Mouse (Mus musculus): ENCODE data around the gene H1foo. TPM values are rescaled to one million over a fixed set of nuclear protein-coding genes. Genes with fewer than 3 reads are reported as not detected.

H1foo gene
- polyA plus RNA-seq (2017; shearing (Covaris generic)) = not detected

GRCm38 (mm10) chr6:115944638-115945037 lies at the start of gene H1foo:
H1foo (plus strand) TSS chr6:115944938.
- ATAC-seq = no peak

GRCm38 (mm10) chr6:115896346-115896745 lies 48.4 kb upstream of the H1foo start:
- no peak for ATAC-seq

GRCm38 (mm10) chr6:115897117-115897516 lies 47.6 kb upstream of the H1foo start:
- no peak for ATAC-seq

- peak; percentile 78 for ATAC-seq
Observed at GRCm38 (mm10) chr6:115897926-115898520, 46.7 kb upstream of the H1foo start.

- ATAC-seq = peak; percentile 37
Observed at GRCm38 (mm10) chr6:115901062-115901461, 43.7 kb upstream of the H1foo start.

GRCm38 (mm10) chr6:115901489-115901931 lies 43.2 kb upstream of the H1foo start:
- ATAC-seq = no peak

- no peak for ATAC-seq
Observed at GRCm38 (mm10) chr6:115902545-115902944, 42.2 kb upstream of the H1foo start.

- no peak for ATAC-seq
Observed at GRCm38 (mm10) chr6:115905568-115905967, 39.2 kb upstream of the H1foo start.

- ATAC-seq = no peak
Observed at GRCm38 (mm10) chr6:115906455-115906854, 38.3 kb upstream of the H1foo start.

GRCm38 (mm10) chr6:115906871-115907270 lies 37.9 kb upstream of the H1foo start:
- no peak for ATAC-seq

GRCm38 (mm10) chr6:115908421-115908982 lies 36.2 kb upstream of the H1foo start:
- no peak for ATAC-seq

GRCm38 (mm10) chr6:115909052-115909451 lies 35.7 kb upstream of the H1foo start:
- no peak for ATAC-seq

GRCm38 (mm10) chr6:115909940-115910339 lies 34.8 kb upstream of the H1foo start:
- ATAC-seq = no peak

- no peak for ATAC-seq
Observed at GRCm38 (mm10) chr6:115911763-115912162, 33.0 kb upstream of the H1foo start.

GRCm38 (mm10) chr6:115913482-115913881 lies 31.3 kb upstream of the H1foo start:
- ATAC-seq = no peak

GRCm38 (mm10) chr6:115914511-115915202 lies 30.1 kb upstream of the H1foo start:
- no peak for ATAC-seq

GRCm38 (mm10) chr6:115915601-115916445 lies 28.9 kb upstream of the H1foo start:
- no peak for ATAC-seq

- no peak for ATAC-seq
Observed at GRCm38 (mm10) chr6:115916611-115917010, 28.1 kb upstream of the H1foo start.

GRCm38 (mm10) chr6:115918615-115919014 lies 26.1 kb upstream of the H1foo start:
- ATAC-seq = no peak

GRCm38 (mm10) chr6:115919876-115920275 lies 24.9 kb upstream of the H1foo start:
- ATAC-seq = no peak

GRCm38 (mm10) chr6:115924829-115925228 lies 19.9 kb upstream of the H1foo start:
- ATAC-seq = no peak

GRCm38 (mm10) chr6:115926416-115926815 lies 18.3 kb upstream of the H1foo start:
- ATAC-seq = no peak
